Mouse (Mus musculus) embryonic facial prominence, embryonic 12.5 days (tissue): Measurements from ENCODE around the gene Hipk3. TPM values are rescaled to one million over a fixed set of nuclear protein-coding genes. Genes with fewer than 3 reads are reported as not detected.

Experiments
- ATAC-seq: fragments of 200-750 bp; cut with Nextera tagmentation; 2 replicates; pipeline ENCODE4 v1.8.0; 2017; ENCODE audit not compliant: insufficient number of reproducible peaks, insufficient read depth, low FRiP score, low TSS enrichment
- H3K27ac ChIP-seq: fragments of 300-500 bp; sonication (generic); 2 replicates; pipeline ENCODE4 v1.5.1; 2016; ENCODE audit warnings: mild to moderate bottlenecking
- H3K27me3 ChIP-seq: fragments of 300-500 bp; sonication (generic); 2 replicates; pipeline ENCODE4 v1.6.1; 2016; ENCODE audit warnings: mild to moderate bottlenecking, moderate library complexity
- H3K36me3 ChIP-seq: fragments of 300-500 bp; sonication (generic); 2 replicates; pipeline ENCODE4 v1.6.1; 2016; ENCODE audit warnings: mild to moderate bottlenecking
- H3K4me1 ChIP-seq: fragments of 300-500 bp; sonication (generic); 2 replicates; pipeline ENCODE4 v1.6.1; 2016
- H3K4me2 ChIP-seq: fragments of 300-500 bp; sonication (generic); replicated peaks from 2 replicates; pipeline ENCODE4 v1.6.1; 2016; ENCODE audit warnings: mild to moderate bottlenecking, moderate library complexity
- H3K4me3 ChIP-seq: fragments of 300-500 bp; sonication (generic); 2 replicates; pipeline ENCODE4 v1.5.1; 2016; ENCODE audit warnings: mild to moderate bottlenecking
- H3K9ac ChIP-seq: fragments of 300-500 bp; sonication (generic); 2 replicates; pipeline ENCODE4 v1.6.1; 2016; ENCODE audit warnings: mild to moderate bottlenecking, moderate library complexity
- H3K9me3 ChIP-seq: fragments of 300-500 bp; sonication (generic); 2 replicates; pipeline ENCODE4 v1.6.1; 2016; ENCODE audit warnings: mild to moderate bottlenecking, moderate library complexity
- WGBS: fragments of 180-500 bp; shearing (Covaris S2); methylation state at CpG from one replicate; pipeline ENCODE4 v1.1.7; 2016; 5-methylcytosine and 5-hydroxymethylcytosine counted together
- polyA plus RNA-seq: library from polyadenylated mRNA; unstranded; fragments of >200 nt; fragmentation: Nextera tagmentation; extraction: Ambion mirVana; gene quantifications from 2 replicates; pipeline ENCODE4 v1.2.1, GENCODE M21; 2016

Hipk3 gene
- polyA plus RNA-seq, 1 experiment from 2014 or later, result 19.7 TPM

DNA sequence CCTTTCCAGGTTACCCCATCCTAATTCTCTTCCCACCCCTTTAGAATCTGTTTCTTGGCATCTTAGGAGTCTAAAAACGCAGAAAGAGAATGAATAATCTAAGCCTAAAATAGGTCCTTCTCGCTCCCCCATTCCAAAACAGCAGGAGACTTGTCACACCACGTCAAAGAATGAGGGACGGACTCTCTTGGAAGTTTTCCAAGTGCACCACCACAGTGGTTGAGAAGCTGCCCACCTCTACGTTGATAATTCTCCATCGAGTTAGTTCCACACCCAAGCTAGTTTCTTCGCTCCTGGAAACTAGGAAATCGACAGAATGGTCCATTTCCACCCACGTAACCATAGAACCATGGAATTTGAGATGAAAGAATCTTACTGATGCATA is 547 bp upstream of the Hipk3 start:
- ATAC-seq, result no peak
- WGBS, result 13% methylated on average over 9 of the region's 9 CpGs
- peak overlapping the region; percentile 97 for H3K9ac ChIP-seq
- H3K4me3 ChIP-seq, result peak overlapping the region; percentile 83
- H3K36me3 ChIP-seq, result no peaks in the 10 kb centered on the region
- peaks cover 12% of the 10 kb centered on the region for H3K4me1 ChIP-seq
- H3K4me2 ChIP-seq, result peak overlapping the region; percentile 75
- peak overlapping the region; percentile 99 for H3K27ac ChIP-seq
- no peaks in the 10 kb centered on the region for H3K9me3 ChIP-seq
- no peaks in the 10 kb centered on the region for H3K27me3 ChIP-seq

DNA sequence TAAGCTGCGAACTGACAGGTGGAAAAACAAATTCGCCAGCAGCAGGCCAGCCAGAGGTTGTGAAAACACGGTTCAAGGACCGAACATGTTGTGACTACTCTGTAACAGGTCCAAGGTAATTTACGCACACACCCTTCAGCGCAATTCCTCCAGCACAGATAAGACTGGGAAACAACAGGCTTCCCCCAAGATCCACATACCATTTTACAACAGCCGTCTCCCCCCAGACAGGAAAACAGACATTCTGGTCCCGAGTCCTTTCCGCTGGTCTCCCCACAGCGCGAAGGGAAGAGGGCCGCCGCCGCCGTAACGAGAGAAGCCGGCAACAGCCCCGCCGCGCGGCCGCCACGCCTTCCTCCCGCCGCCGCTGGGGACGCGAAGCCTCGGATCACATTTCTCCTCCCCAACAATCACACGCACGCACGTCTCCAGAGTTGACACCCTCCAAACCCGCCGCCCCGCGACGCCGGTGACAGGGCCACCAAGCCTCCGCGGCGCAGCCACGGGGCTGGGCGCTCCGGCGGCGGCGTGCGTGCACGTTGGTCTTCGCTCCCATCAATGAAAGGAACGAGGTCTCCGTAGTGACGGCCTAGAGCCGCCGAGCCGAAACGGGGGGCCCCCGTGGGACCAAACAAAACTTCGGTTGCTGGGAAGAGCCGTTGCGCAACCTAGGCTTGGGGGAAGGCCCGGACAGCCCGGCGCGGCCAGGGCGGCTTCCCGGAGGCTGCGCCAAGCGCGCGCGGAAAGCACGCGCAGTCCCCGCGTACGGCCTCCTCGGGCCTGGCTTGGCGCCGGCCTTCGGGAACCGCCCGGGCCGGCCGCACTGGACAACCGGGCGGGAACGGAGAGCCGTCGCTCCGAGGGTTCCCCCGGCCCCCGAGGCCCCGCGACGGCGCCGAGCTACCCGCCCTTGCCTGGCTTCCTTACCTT is 960 bp downstream of the Hipk3 start:
- under 1% methylated on average over 99 of the region's 99 CpGs for WGBS
- no peaks in the 10 kb centered on the region for H3K9me3 ChIP-seq
- peak overlapping the region; percentile 97 for H3K9ac ChIP-seq
- H3K4me1 ChIP-seq, result peaks cover 12% of the 10 kb centered on the region
- no peaks in the 10 kb centered on the region for H3K27me3 ChIP-seq
- peak overlapping the region; percentile 99 for H3K27ac ChIP-seq
- H3K36me3 ChIP-seq, result no peaks in the 10 kb centered on the region
- H3K4me2 ChIP-seq, result peak overlapping the region; percentile 75
- H3K4me3 ChIP-seq, result peak overlapping the region; percentile 83
- peak; percentile 65 for ATAC-seq

DNA sequence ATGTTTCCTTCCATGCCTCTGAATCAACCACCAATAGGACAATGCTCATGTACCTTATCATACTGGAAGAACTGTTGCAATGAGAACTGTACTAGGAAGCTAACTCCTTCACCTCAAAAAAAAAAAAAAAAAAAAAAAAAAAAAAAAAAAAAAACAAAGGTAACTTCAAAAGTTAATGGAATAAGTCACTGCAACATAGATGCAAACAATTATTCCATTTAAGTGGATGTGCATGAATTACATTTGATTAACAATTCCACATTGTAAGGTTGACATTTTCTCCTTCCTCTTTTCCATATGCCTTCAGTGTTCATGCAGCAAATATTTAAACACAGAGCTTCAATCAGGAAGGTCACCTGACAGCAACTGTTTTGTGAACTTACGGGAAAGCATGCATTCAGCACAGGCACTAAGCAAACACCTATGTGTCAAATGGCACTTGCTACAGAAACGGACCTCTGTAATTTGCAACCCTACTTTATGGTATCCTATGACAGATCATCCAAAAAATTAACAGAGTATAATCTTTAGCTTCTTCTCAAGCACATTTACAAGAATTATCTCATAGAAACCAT is 2.9 kb downstream of the Hipk3 start:
- Histone ChIP-seq H3K27me3 (no peaks in the 10 kb centered on the region), H3K9ac (no peak overlapping the region), H3K36me3 (no peaks in the 10 kb centered on the region), H3K27ac (no peak overlapping the region), H3K4me1 (peaks cover 12% of the 10 kb centered on the region), H3K9me3 (no peaks in the 10 kb centered on the region), H3K4me3 (no peak overlapping the region), H3K4me2 (no peak overlapping the region)
- no peak for ATAC-seq
- 48% methylated on average over 2 of the region's 2 CpGs for WGBS

DNA sequence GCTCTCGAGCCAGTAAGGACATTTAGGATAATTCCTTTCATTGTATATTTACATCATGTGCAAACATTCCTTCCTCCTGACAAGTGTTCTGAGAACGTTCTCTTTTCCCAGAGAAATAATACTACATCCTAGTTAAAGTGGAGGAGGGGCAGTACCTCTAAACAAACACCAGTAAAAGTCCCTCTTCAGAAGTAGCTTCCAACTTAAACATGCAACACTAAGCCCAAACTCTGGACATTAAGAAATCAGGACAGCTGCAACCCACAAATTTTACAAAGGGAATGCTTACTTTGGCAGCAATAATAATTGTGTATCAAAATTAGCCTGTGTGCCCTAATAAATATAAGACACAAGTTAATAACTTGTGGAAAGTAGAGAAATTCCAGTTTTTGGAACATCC is 3.5 kb downstream of the Hipk3 start:
- H3K4me1 ChIP-seq, result peaks cover 8% of the 10 kb centered on the region
- H3K4me3 ChIP-seq, result no peak overlapping the region
- H3K27me3 ChIP-seq, result no peaks in the 10 kb centered on the region
- no peak overlapping the region for H3K4me2 ChIP-seq
- H3K9me3 ChIP-seq, result no peaks in the 10 kb centered on the region
- WGBS, result 64% methylated on average over 2 of the region's 2 CpGs
- no peaks in the 10 kb centered on the region for H3K36me3 ChIP-seq
- no peak for ATAC-seq
- H3K27ac ChIP-seq, result no peak overlapping the region
- no peak overlapping the region for H3K9ac ChIP-seq

DNA sequence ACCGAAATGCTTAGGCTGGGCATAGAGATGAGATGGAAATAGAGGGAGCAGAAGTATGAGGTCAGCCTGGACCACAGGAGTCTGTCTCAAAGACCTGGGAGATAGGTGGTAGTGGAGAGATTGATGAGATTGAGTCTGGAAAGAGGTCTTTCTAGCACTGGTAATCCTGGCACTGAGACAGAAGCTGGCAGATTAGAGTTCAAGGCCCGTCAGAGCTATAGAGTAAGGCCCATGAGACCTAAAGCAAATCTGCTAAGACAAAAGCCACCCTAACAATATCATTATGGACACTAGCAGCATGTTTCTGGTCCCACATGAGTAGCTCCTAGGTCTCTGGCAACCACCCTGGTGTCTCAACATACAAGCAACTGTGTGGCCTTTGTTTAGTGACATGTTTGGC is 4.4 kb downstream of the Hipk3 start:
- no peak overlapping the region for H3K4me2 ChIP-seq
- no peaks in the 10 kb centered on the region for H3K36me3 ChIP-seq
- no peaks in the 10 kb centered on the region for H3K27me3 ChIP-seq
- no peak overlapping the region for H3K27ac ChIP-seq
- H3K9ac ChIP-seq, result no peak overlapping the region
- H3K4me3 ChIP-seq, result no peak overlapping the region
- peaks cover 5% of the 10 kb centered on the region for H3K4me1 ChIP-seq
- ATAC-seq, result no peak
- H3K9me3 ChIP-seq, result no peaks in the 10 kb centered on the region
- WGBS, result 88% methylated on average over 2 of the region's 2 CpGs

DNA sequence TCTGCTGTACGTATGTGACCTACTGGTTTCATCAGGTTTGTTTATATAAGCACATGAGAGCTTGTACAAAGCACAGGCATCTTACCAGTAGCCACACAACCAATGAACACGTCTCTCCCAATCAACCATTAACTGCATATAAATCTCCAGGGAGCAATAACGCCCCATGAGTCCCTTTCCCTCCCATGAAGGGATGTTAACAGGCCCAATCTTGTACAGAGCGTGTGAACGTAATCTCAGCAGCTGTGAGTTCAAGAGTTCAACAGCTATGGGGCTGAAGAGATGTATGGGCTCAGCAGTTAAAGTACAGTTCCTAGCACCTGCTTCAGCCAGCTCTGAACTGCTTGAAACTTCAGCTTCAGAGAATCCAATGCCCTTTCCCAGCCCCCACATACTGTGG is 9.8 kb downstream of the Hipk3 start:
- Histone ChIP-seq H3K27me3 (no peaks in the 10 kb centered on the region), H3K4me2 (no peak overlapping the region), H3K36me3 (no peaks in the 10 kb centered on the region), H3K4me1 (no peaks in the 10 kb centered on the region; the same call in 1 of the 2 replicates), H3K4me3 (no peak overlapping the region), H3K27ac (no peak overlapping the region), H3K9me3 (no peaks in the 10 kb centered on the region), H3K9ac (no peak overlapping the region)
- no peak for ATAC-seq
- WGBS, result 64% methylated on average over 5 of the region's 5 CpGs

DNA sequence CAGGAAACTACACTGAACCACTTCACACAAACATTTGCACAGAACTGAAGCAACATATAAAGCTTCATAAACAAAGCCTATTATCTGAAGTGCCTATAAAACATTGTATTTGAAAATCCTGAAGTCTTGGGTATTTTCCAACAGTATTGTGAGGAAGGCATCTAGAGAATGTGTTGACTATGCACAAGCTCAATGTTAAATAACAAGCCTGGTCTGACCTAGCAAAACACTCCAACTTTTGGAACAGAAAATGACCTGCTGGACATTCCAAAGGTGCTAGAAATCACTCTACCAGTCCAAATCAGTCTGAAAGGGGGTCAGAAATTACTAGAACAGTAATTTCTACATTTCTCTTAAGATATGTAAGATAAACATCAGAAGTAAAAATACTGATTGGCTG is 12.1 kb downstream of the Hipk3 start:
- H3K36me3 ChIP-seq, result no peaks in the 10 kb centered on the region

DNA sequence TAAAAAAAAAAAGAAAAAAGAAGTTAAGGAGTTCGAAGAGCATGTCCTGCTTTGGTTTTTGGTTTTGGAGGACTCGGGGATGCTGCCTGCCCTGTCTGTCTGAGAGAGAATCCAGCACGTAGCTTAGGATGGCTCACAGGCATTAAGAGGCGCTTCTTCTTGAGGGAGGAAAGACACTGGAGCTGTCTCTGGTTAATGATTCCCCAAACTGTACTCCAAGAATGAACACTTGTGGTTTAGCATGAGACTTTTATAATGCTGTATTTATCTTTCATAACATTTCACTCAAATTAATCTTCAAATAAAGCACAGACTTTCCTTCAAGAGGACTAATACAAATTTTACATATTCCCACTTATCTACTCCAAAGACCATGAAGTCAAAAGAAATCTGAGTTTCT is 15.2 kb downstream of the Hipk3 start:
- Histone ChIP-seq H3K27ac (no peak overlapping the region), H3K4me1 (no peaks in the 10 kb centered on the region), H3K4me2 (no peak overlapping the region), H3K4me3 (no peak overlapping the region), H3K9ac (no peak overlapping the region), H3K36me3 (no peaks in the 10 kb centered on the region), H3K27me3 (no peaks in the 10 kb centered on the region), H3K9me3 (no peaks in the 10 kb centered on the region)
- 75% methylated on average over 4 of the region's 4 CpGs for WGBS
- no peak for ATAC-seq

More for the DNA sequence above, 12.1 kb downstream of the Hipk3 start:
- H3K9me3 ChIP-seq, result no peaks in the 10 kb centered on the region
- H3K9ac ChIP-seq, result no peak overlapping the region
- ATAC-seq, result no peak
- H3K4me2 ChIP-seq, result no peak overlapping the region
- no peak overlapping the region for H3K27ac ChIP-seq
- no peaks in the 10 kb centered on the region; the same call in 1 of the 2 replicates for H3K4me1 ChIP-seq
- no peak overlapping the region for H3K4me3 ChIP-seq
- H3K27me3 ChIP-seq, result no peaks in the 10 kb centered on the region

DNA sequence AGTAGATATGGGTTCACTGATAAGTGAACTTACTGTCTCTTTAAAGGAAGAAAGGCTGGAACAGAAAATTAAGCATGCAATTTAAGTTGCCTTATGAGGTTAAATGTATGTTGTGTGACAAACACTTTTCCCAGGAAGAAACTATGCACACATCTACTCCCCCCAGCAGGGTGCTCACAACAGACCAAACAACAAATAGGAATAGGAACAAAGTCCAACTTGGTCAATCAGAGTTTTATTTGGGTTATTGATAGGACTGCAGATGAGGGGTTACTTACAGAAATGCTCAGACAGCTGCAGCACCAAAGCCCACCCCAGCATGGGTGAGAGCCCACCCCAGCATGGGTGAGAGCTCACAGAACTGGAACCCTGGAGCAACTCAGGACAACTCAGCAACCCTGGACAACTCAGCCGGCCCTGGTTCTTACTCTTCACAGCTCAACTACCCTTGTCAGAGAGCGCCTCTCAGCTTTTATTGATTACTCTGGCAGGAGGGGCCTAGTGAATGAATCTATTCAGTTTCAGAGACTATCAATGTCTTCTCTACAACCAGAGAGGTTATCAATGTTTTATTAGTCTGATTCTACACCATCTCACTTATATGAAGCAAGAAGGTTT is 16.7 kb downstream of the Hipk3 start:
- no peak for ATAC-seq
- H3K27ac ChIP-seq, result no peak overlapping the region
- no peaks in the 10 kb centered on the region for H3K4me1 ChIP-seq
- no peak overlapping the region for H3K4me2 ChIP-seq
- no peaks in the 10 kb centered on the region for H3K9me3 ChIP-seq
- 70% methylated on average over 2 of the region's 2 CpGs for WGBS
- H3K36me3 ChIP-seq, result no peaks in the 10 kb centered on the region
- H3K4me3 ChIP-seq, result no peak overlapping the region
- H3K9ac ChIP-seq, result no peak overlapping the region
- no peaks in the 10 kb centered on the region for H3K27me3 ChIP-seq

DNA sequence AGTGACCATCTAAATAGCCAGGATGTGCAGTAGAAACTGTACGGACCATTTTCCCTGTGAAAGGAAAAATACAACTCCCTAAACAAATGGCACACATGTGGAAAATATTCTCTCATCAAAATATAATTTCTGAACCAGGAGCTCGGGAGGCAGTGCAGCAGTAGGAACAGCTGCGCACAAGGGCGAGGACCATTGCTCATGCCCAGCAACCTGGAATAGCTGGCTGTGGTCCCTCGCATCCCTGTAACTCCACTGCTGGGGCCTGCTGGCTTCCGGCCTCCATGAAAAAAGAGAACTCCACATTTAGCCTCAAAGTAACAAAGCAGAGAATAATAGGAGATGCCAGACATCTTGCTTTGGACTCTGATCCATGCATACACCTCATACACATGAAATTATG is 22.2 kb downstream of the Hipk3 start:
- Histone ChIP-seq H3K9ac (no peak overlapping the region), H3K27ac (no peak overlapping the region), H3K4me2 (no peak overlapping the region), H3K27me3 (no peaks in the 10 kb centered on the region), H3K4me3 (no peak overlapping the region), H3K4me1 (peaks cover 3% of the 10 kb centered on the region; the same call in 1 of the 2 replicates), H3K36me3 (no peaks in the 10 kb centered on the region), H3K9me3 (no peaks in the 10 kb centered on the region)
- WGBS, result 82% methylated on average over 6 of the region's 6 CpGs
- ATAC-seq, result no peak

DNA sequence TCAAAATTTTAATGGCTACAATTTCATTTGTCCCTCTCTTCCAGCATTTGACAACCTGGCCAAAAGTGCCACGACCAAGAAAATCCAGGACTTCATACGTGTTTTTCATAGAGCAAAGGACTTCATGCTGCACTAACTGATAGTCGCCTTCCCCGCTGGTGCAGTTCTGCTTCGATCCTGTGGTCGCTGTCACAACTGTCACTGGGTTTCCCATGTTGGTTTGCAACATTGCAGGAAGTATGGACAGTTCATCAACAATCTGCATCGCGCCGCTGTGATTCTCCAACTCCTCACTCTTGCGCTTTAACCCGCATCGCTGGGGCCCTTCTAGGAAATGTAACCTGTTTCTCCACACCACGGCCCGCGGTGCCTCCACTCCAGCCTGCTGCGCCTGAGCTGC is 23.1 kb downstream of the Hipk3 start:
- Histone ChIP-seq H3K27me3 (no peaks in the 10 kb centered on the region), H3K27ac (no peak overlapping the region), H3K4me3 (no peak overlapping the region), H3K9me3 (no peaks in the 10 kb centered on the region), H3K4me2 (no peak overlapping the region), H3K36me3 (no peaks in the 10 kb centered on the region), H3K9ac (no peak overlapping the region), H3K4me1 (peaks cover 3% of the 10 kb centered on the region; the same call in 1 of the 2 replicates)
- no peak for ATAC-seq
- 94% methylated on average over 16 of the region's 16 CpGs for WGBS

DNA sequence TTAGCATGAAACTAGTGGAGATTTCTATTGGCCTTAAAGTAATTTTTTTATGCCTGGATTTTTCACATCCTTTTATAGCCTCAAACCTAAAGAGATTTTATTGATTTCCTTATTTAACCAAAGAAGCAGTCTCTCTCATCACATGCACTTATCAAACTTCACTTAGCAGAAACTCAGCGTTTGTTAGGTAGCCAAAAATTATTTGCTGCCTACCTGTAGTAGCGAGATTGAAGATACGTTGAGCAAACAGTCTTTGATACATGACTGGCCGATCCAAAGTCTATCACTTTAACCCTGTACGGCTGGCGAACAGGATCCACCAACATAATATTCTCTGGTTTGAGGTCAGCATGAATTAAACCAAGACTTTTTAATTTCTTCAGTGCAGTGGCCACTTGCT is 23.7 kb downstream of the Hipk3 start:
- no peak overlapping the region for H3K4me3 ChIP-seq
- no peaks in the 10 kb centered on the region for H3K36me3 ChIP-seq
- WGBS, result 96% methylated on average over 6 of the region's 6 CpGs

More for the DNA sequence above, 23.7 kb downstream of the Hipk3 start:
- no peaks in the 10 kb centered on the region for H3K9me3 ChIP-seq
- no peak overlapping the region for H3K4me2 ChIP-seq
- H3K9ac ChIP-seq, result no peak overlapping the region
- no peak overlapping the region for H3K27ac ChIP-seq
- ATAC-seq, result no peak
- peaks cover 3% of the 10 kb centered on the region; the same call in 1 of the 2 replicates for H3K4me1 ChIP-seq
- H3K27me3 ChIP-seq, result no peaks in the 10 kb centered on the region
